Mouse (Mus musculus): ENCODE data around the gene Tssc4. TPM values are rescaled to one million over a fixed set of nuclear protein-coding genes. Genes with fewer than 3 reads are reported as not detected.

Gene Tssc4
- polyA plus RNA-seq, 1 experiment = 23.0 TPM

GRCm38 (mm10) chr7:143077351-143077750, 8.3 kb downstream of the Tssc4 start:
- H3K27ac ChIP-seq (ENCODE audit: insufficient read depth, low read depth, low read length) = no peak overlapping the region
- H3K4me3 ChIP-seq (ENCODE audit: insufficient read depth, low read length) = no peak overlapping the region
- TF ChIP-seq CTCF (IDR thresholded peaks at IDR 0.05; ENCODE audit: low read depth, low read length) = no peak
- no peak for TF ChIP-seq POLR2A (IDR thresholded peaks at IDR 0.05; ENCODE audit: borderline replicate concordance, low read depth, low read length)
- H3K4me1 ChIP-seq (ENCODE audit: control insufficient read depth, insufficient read depth, low read length) = no peaks in the 10 kb centered on the region

- TF ChIP-seq CTCF (IDR thresholded peaks at IDR 0.05; ENCODE audit: low read depth, low read length) (no peak), POLR2A (IDR thresholded peaks at IDR 0.05; ENCODE audit: borderline replicate concordance, low read depth, low read length) (no peak)
- Histone ChIP-seq H3K4me1 (ENCODE audit: control insufficient read depth, insufficient read depth, low read length) (no peaks in the 10 kb centered on the region), H3K27ac (ENCODE audit: insufficient read depth, low read depth, low read length) (no peak overlapping the region), H3K4me3 (ENCODE audit: insufficient read depth, low read length) (no peak overlapping the region)
Observed at GRCm38 (mm10) chr7:143082024-143082423, 13.0 kb downstream of the Tssc4 start.

DNA sequence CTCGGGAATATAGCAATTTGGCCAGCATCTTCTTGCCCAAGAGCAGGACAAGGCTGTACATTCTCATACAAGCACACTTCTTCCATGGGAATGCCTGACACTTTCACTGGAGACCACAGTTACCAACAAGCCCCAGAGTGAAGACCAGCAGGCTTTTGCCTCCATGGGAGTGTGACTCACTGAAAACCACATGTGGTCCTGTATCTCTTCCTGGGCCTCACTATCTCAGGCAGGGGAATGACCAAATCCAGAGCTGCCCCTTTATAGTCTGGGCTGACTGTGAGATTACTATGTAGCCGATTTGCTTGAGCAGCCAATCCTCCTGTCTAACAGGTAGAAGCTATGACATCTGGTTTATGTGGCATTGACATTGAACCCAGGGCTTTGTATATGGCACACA, 14.7 kb downstream of the Tssc4 start:
- no peak overlapping the region for H3K4me3 ChIP-seq (ENCODE audit: insufficient read depth, low read length)
- no peak overlapping the region for H3K27ac ChIP-seq (ENCODE audit: insufficient read depth, low read depth, low read length)
- no peak for TF ChIP-seq CTCF (IDR thresholded peaks at IDR 0.05; ENCODE audit: low read depth, low read length)
- TF ChIP-seq POLR2A (IDR thresholded peaks at IDR 0.05; ENCODE audit: borderline replicate concordance, low read depth, low read length) = no peak
- H3K4me1 ChIP-seq (ENCODE audit: control insufficient read depth, insufficient read depth, low read length) = no peaks in the 10 kb centered on the region

DNA sequence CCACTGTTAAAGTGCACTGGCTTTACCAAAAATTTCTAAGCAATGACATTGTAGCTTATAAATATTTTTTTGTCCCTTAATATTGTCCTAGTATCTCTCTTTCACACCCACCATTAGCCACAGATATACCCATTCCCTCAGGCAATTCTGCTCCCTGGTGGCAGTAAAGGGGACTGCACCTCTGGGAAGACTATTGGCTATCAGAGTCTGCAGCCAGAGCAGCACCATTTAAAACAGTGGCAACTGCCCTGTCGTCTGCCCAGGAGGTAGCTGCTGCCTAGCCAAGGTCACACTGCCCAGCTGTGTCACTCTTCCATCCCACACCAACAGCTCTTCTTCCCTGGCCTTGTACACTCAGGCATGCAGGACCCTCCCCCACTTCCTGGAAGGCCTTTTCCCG, 17.3 kb downstream of the Tssc4 start:
- Histone ChIP-seq H3K4me1 (ENCODE audit: control insufficient read depth, insufficient read depth, low read length) (no peaks in the 10 kb centered on the region), H3K4me3 (ENCODE audit: insufficient read depth, low read length) (no peak overlapping the region), H3K27ac (ENCODE audit: insufficient read depth, low read depth, low read length) (no peak overlapping the region)
- TF ChIP-seq POLR2A (IDR thresholded peaks at IDR 0.05; ENCODE audit: borderline replicate concordance, low read depth, low read length) (no peak), CTCF (IDR thresholded peaks at IDR 0.05; ENCODE audit: low read depth, low read length) (peak; percentile 40)

- TF ChIP-seq POLR2A (IDR thresholded peaks at IDR 0.05; ENCODE audit: borderline replicate concordance, low read depth, low read length) (no peak), CTCF (IDR thresholded peaks at IDR 0.05; ENCODE audit: low read depth, low read length) (no peak)
- no peak overlapping the region for H3K27ac ChIP-seq (ENCODE audit: insufficient read depth, low read depth, low read length)
- H3K4me3 ChIP-seq (ENCODE audit: insufficient read depth, low read length) = no peak overlapping the region
- no peaks in the 10 kb centered on the region for H3K4me1 ChIP-seq (ENCODE audit: control insufficient read depth, insufficient read depth, low read length)
Observed at GRCm38 (mm10) chr7:143087070-143087579, 18.1 kb downstream of the Tssc4 start.

DNA sequence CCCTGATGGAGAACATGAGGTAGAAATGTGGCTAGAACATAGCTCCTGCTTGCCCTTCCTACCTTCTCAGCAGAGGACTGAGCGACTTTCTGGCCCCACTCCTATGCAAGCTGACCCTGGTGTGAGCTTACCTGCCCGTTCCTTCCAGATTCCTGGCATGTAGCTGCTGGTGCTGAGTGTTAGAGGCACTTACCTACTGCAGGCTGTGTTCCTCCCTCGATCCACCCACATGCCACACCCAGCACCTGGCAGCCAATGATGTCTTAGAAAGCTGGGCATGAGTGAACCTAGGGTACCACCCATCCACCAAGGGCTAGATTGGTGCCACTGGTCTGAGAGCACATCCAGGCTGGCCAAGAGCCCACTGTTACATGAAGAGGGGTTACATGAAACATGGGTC, 24.8 kb downstream of the Tssc4 start:
- H3K4me1 ChIP-seq (ENCODE audit: control insufficient read depth, insufficient read depth, low read length) = peaks cover 11% of the 10 kb centered on the region
- H3K27ac ChIP-seq (ENCODE audit: insufficient read depth, low read depth, low read length) = no peak overlapping the region
- no peak for TF ChIP-seq CTCF (IDR thresholded peaks at IDR 0.05; ENCODE audit: low read depth, low read length)
- TF ChIP-seq POLR2A (IDR thresholded peaks at IDR 0.05; ENCODE audit: borderline replicate concordance, low read depth, low read length) = no peak
- H3K4me3 ChIP-seq (ENCODE audit: insufficient read depth, low read length) = no peak overlapping the region

GRCm38 (mm10) chr7:143094592-143095553, 25.8 kb downstream of the Tssc4 start, which contains the start of gene Trpm5:
Gene Trpm5, minus strand, starts transcription at chr7:143094642.
- TF ChIP-seq CTCF (IDR thresholded peaks at IDR 0.05; ENCODE audit: low read depth, low read length) (peak; percentile 85), POLR2A (IDR thresholded peaks at IDR 0.05; ENCODE audit: borderline replicate concordance, low read depth, low read length) (no peak)
- Histone ChIP-seq H3K27ac (ENCODE audit: insufficient read depth, low read depth, low read length) (no peak within 1 kb of the TSS), H3K4me1 (ENCODE audit: control insufficient read depth, insufficient read depth, low read length) (peaks cover 11% of the 10 kb centered on the region), H3K4me3 (ENCODE audit: insufficient read depth, low read length) (no peak within 1 kb of the TSS)

DNA sequence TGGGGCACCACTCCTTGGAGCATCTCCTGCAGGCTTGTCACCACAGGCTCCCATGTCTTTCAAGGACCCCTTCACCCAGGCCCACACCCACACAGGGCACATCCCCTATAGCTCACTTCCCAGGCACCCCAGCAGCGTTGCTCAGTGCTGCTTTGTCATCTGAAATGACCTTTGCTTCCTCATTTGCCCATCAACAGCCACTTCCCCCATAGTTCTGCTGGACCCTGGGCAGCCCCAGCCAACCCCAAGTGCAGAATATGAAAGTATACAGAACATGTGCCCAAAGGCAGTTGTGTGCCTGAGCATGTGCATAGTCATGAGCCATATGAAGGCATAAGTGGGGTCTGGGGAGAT, 26.5 kb downstream of the Tssc4 start:
- no peak overlapping the region for H3K27ac ChIP-seq (ENCODE audit: insufficient read depth, low read depth, low read length)
- no peak for TF ChIP-seq POLR2A (IDR thresholded peaks at IDR 0.05; ENCODE audit: borderline replicate concordance, low read depth, low read length)
- peaks cover 11% of the 10 kb centered on the region for H3K4me1 ChIP-seq (ENCODE audit: control insufficient read depth, insufficient read depth, low read length)
- no peak overlapping the region for H3K4me3 ChIP-seq (ENCODE audit: insufficient read depth, low read length)

GRCm38 (mm10) chr7:143100759-143101158, 31.7 kb downstream of the Tssc4 start:
- TF ChIP-seq CTCF (IDR thresholded peaks at IDR 0.05; ENCODE audit: low read depth, low read length) (no peak), POLR2A (IDR thresholded peaks at IDR 0.05; ENCODE audit: borderline replicate concordance, low read depth, low read length) (no peak)
- H3K4me3 ChIP-seq (ENCODE audit: insufficient read depth, low read length) = no peak overlapping the region
- peaks cover 8% of the 10 kb centered on the region for H3K4me1 ChIP-seq (ENCODE audit: control insufficient read depth, insufficient read depth, low read length)
- H3K27ac ChIP-seq (ENCODE audit: insufficient read depth, low read depth, low read length) = no peak overlapping the region

GRCm38 (mm10) chr7:143105258-143105897, 36.3 kb downstream of the Tssc4 start:
- peaks cover 4% of the 10 kb centered on the region for H3K4me1 ChIP-seq (ENCODE audit: control insufficient read depth, insufficient read depth, low read length)
- no peak for TF ChIP-seq CTCF (IDR thresholded peaks at IDR 0.05; ENCODE audit: low read depth, low read length)
- TF ChIP-seq POLR2A (IDR thresholded peaks at IDR 0.05; ENCODE audit: borderline replicate concordance, low read depth, low read length) = no peak
- no peak overlapping the region for H3K27ac ChIP-seq (ENCODE audit: insufficient read depth, low read depth, low read length)
- no peak overlapping the region for H3K4me3 ChIP-seq (ENCODE audit: insufficient read depth, low read length)

All from bone marrow macrophage, adult 2 months (primary cell).